Mouse (Mus musculus) intestine, postnatal 0 days (tissue): ENCODE results near the gene Ston1. TPM values are rescaled to one million over a fixed set of nuclear protein-coding genes. Genes with fewer than 3 reads are reported as not detected.

Source experiments
- ATAC-seq: fragments of 200-750 bp; cut with Nextera tagmentation; 2 replicates; pipeline ENCODE4 v1.8.0; 2017; ENCODE audit warnings: mild to moderate bottlenecking, moderate TSS enrichment, moderate library complexity
- H3K27ac ChIP-seq: fragments of 300-500 bp; sonication (generic); 2 replicates; pipeline ENCODE4 v1.5.1; 2014; ENCODE audit warnings: mild to moderate bottlenecking, low read depth, low read length, moderate library complexity
- H3K27me3 ChIP-seq: fragments of 300-500 bp; sonication (generic); replicated peaks from 2 replicates; pipeline ENCODE4 v1.6.1; 2014; ENCODE audit warnings: low read length, mixed read lengths; ENCODE audit not compliant: control insufficient read depth, insufficient read depth
- H3K36me3 ChIP-seq: fragments of 300-500 bp; sonication (generic); 2 replicates; pipeline ENCODE4 v1.6.1; 2014; ENCODE audit warnings: mild to moderate bottlenecking, moderate library complexity; ENCODE audit not compliant: control insufficient read depth, insufficient read depth
- H3K4me1 ChIP-seq: fragments of 300-500 bp; sonication (generic); replicated peaks from 2 replicates; pipeline ENCODE4 v1.6.1; 2014; ENCODE audit warnings: antibody characterized with exemption, low read length, mixed read lengths; ENCODE audit not compliant: control insufficient read depth, insufficient read depth
- H3K4me2 ChIP-seq: fragments of 300-500 bp; sonication (generic); replicated peaks from 2 replicates; pipeline ENCODE4 v1.6.1; 2014; ENCODE audit warnings: low read depth, mild to moderate bottlenecking, moderate library complexity
- H3K4me3 ChIP-seq: fragments of 300-500 bp; sonication (generic); 2 replicates; pipeline ENCODE4 v1.5.1; 2014; ENCODE audit warnings: low read depth, low read length
- H3K9ac ChIP-seq: fragments of 300-500 bp; sonication (generic); 2 replicates; pipeline ENCODE4 v1.6.1; 2014; ENCODE audit warnings: mild to moderate bottlenecking, low read depth, low read length
- H3K9me3 ChIP-seq: fragments of 300-500 bp; sonication (generic); 2 replicates; pipeline ENCODE4 v1.6.1; 2016; ENCODE audit warnings: mixed run types; ENCODE audit not compliant: control insufficient read depth
- CTCF ChIP-seq: sonication (generic); IDR thresholded peaks from 2 replicates; pipeline ENCODE4 v1.5.1; 2016; ENCODE audit warnings: low read depth, mild to moderate bottlenecking, control low read depth, antibody characterized with exemption, moderate library complexity
- WGBS: fragments of 180-500 bp; shearing (Covaris S2); extraction: QIAGEN DNeasy Blood & Tissue Kit; methylation state at CpG from one replicate; pipeline ENCODE4 v1.1.7; 2014; 5-methylcytosine and 5-hydroxymethylcytosine counted together
- polyA plus RNA-seq: library from polyadenylated mRNA; unstranded; fragments of >200 nt; fragmentation: Nextera tagmentation; extraction: Ambion mirVana; gene quantifications from 2 replicates; pipeline ENCODE4 v1.2.1, GENCODE M21; 2015

The Ston1 gene
- polyA plus RNA-seq, 1 experiment from 2014 or later: 3.7 TPM

DNA sequence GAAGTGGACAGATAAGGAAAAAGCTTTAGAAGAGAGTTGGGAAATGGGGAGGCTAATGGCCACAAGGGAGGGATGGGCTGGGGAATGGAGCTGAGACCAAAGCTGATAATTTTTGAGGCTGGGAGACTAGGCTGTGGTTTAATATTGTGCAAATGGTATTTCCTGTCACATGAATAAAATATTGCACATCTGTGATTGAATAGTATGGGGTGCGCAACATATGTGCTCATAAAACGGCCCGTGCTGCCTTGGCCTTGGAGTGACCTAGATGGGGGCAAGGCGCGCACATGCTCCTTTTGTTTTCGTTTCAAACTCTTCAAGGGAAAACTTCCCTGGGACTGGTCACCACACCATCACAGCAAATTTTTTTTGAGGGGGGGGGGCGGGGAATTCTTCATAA is 28.4 kb downstream of the Ston1 start:
- peaks cover 16% of the 10 kb centered on the region; the same call in 1 of the 2 replicates for H3K4me1 ChIP-seq
- H3K9me3 ChIP-seq: no peaks in the 10 kb centered on the region
- TF ChIP-seq CTCF: no peak
- H3K36me3 ChIP-seq: 0 out of 2 replicates have a peak, but pooled peaks cover 4% of the 10 kb centered on the region
- WGBS: 62% methylated on average over 7 of the region's 7 CpGs
- no peak overlapping the region for H3K4me2 ChIP-seq
- H3K27ac ChIP-seq: peak overlapping the region; percentile 80
- H3K27me3 ChIP-seq: no peaks in the 10 kb centered on the region
- no peak for ATAC-seq
- no peak overlapping the region for H3K4me3 ChIP-seq
- no peak overlapping the region for H3K9ac ChIP-seq

DNA sequence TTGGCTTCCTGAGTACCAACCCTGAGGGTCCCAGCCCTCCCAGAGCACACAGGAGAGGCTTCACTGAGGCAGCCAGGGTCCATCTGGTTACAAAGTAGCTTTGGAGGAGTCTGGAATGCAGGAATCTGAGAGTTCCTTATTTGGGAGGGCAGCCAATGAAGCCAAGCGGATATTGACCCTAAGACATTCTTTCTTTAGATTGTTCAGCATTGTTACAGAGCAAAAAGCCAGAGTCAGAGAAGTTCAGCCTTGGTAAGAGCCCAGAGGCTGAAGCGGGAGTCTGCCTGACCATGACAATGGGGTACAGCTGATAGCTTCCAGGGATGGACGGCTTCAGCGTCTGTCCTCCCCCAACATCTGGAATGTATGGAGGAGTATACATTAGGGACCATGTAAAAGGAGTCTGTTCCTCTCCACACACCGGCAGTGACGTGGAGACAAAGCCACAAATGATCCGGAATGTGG is 28.9 kb downstream of the Ston1 start:
- peak overlapping the region; percentile 31; the same call in 1 of the 2 replicates for H3K9ac ChIP-seq
- 52% methylated on average over 7 of the region's 7 CpGs for WGBS
- H3K4me1 ChIP-seq: peaks cover 16% of the 10 kb centered on the region; the same call in 1 of the 2 replicates
- no peaks in the 10 kb centered on the region for H3K27me3 ChIP-seq
- H3K36me3 ChIP-seq: 0 out of 2 replicates have a peak, but pooled peaks cover 4% of the 10 kb centered on the region
- peak overlapping the region; percentile 21; the same call in 1 of the 2 replicates for H3K4me3 ChIP-seq
- no peak for ATAC-seq
- no peaks in the 10 kb centered on the region for H3K9me3 ChIP-seq
- peak overlapping the region; percentile 80 for H3K27ac ChIP-seq
- no peak for TF ChIP-seq CTCF
- H3K4me2 ChIP-seq: peak overlapping the region; percentile 52

DNA sequence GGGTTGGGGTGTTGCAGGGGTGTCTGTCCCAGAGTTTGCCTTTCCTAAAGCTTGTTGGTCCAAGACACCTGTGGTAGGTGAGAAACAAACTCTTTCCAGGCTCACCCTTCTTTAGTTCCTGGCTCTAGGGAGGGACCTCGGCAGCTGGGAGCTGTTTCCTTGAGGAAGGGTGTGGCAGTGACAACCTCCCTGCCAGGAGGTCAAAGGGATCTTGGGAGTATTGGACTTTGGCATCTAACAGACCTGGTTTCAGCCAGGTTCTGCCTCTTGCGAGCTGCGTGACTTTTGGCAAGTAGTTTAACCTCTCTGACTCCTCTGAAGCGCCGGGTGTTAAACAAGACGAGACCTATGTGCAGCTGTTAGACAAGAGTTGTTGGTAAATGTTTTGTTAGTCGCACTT is 29.7 kb downstream of the Ston1 start:
- Histone ChIP-seq H3K4me1 (peaks cover 16% of the 10 kb centered on the region; the same call in 1 of the 2 replicates), H3K9ac (0 out of 2 replicates have a peak overlapping the region, but pooled peaks have one; percentile 31), H3K27me3 (no peaks in the 10 kb centered on the region), H3K4me2 (peak overlapping the region; percentile 52), H3K36me3 (0 out of 2 replicates have a peak, but pooled peaks cover 4% of the 10 kb centered on the region), H3K9me3 (no peaks in the 10 kb centered on the region), H3K27ac (peak overlapping the region; percentile 80), H3K4me3 (peak overlapping the region; percentile 21)
- no peak for TF ChIP-seq CTCF
- ATAC-seq: peak; percentile 86
- WGBS: 24% methylated on average over 7 of the region's 7 CpGs

DNA sequence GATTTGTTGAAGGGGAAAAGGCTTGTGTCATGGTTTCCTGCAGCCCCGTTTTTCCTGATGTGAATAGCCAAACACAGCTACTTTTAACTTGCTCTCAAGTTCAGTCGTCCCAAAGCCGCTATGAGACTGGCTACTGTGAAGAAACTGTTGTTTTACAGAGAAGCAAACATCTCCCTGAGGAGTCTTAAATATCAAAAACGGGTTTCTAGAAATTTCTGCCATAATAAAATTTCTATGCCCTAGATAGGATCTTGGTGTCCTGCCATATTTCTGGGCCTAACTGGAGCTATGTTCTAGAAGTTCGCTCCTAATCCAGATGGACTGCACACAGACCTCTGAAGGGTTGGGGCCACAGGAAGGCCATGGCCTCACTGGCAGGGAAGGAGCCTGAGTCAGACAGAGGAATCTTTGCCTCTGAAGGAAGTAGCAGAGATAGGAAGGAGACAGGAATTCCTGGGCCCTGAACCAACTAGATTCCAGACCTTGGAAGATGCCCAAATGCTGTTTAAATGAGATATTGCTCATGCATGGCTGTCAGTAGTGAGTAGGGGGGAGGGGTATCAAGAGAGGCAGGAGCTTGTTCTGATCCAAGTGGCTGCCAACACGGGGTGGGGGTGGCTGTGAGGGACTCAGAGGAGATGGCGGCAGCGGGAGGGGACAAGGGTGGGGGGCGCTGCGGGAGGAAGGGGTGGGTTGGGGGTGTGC is 31.3 kb downstream of the Ston1 start:
- H3K27me3 ChIP-seq: no peaks in the 10 kb centered on the region
- no peak overlapping the region for H3K4me3 ChIP-seq
- 42% methylated on average over 8 of the region's 10 CpGs for WGBS
- peak overlapping the region; percentile 90 for H3K27ac ChIP-seq
- peaks cover 16% of the 10 kb centered on the region; the same call in 1 of the 2 replicates for H3K4me1 ChIP-seq
- 0 out of 2 replicates have a peak, but pooled peaks cover 4% of the 10 kb centered on the region for H3K36me3 ChIP-seq
- no peaks in the 10 kb centered on the region for H3K9me3 ChIP-seq
- no peak for TF ChIP-seq CTCF
- peak overlapping the region; percentile 52 for H3K4me2 ChIP-seq
- no peak overlapping the region for H3K9ac ChIP-seq
- peak; percentile 17; the same call in 1 of the 2 replicates for ATAC-seq

DNA sequence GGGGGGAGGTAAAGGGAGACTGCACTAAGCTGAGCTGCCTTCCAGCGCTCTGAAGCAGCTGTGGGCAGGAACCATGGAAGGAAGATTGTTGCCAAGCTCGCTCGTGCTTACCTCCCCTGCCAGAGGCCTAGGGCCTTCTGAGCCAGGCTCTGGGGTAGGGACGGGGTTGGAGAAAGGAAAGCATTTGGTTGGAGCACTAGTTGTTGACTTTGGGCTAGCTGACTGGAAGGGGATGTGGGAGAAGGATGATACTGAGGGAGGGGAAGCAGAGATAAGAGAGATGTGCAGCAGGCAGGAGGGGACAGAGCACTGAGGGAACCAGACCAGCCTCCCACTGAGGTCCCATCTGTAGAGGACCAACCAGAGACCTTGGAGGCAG is 31.9 kb downstream of the Ston1 start:
- Histone ChIP-seq H3K9me3 (no peaks in the 10 kb centered on the region), H3K9ac (no peak overlapping the region), H3K4me3 (no peak overlapping the region), H3K27me3 (no peaks in the 10 kb centered on the region), H3K27ac (peak overlapping the region; percentile 90), H3K4me2 (peak overlapping the region; percentile 49), H3K36me3 (0 out of 2 replicates have a peak, but pooled peaks cover 4% of the 10 kb centered on the region), H3K4me1 (peaks cover 16% of the 10 kb centered on the region; the same call in 1 of the 2 replicates)
- TF ChIP-seq CTCF: no peak
- WGBS: 34% methylated on average over 4 of the region's 4 CpGs
- no peak for ATAC-seq

DNA sequence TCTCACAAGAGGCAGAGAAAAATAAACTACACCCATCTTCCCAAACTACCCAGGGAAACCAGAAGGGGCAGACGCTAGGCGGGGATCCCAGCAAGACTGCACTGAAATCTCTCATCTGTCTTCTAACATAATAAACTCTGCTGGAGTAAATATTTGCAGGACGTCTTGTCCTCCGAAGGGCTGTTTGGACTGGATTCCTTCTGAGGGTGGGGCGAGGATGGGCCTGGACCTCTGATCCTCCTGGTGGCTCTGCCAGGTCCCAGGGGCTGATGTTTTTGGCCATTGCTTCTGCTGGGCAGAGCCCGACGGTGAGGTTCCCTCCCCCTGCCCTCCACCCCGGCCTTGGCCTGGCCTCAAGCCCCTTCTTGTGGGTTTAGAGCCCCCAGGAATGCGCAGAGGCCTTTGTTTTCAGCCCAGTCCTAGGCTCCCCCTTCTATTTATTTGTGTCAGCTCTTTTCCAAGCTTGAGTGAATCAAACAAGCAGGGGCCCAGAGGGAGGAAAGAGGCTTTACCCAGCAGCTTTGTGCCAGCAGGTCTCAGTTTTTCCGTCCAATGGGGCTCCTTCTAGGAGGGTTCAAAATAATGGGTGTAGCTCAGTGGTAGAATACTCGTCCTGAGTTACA is 32.6 kb downstream of the Ston1 start:
- peak; percentile 61 for ATAC-seq
- Histone ChIP-seq H3K4me3 (no peak overlapping the region), H3K27me3 (no peaks in the 10 kb centered on the region), H3K9me3 (no peaks in the 10 kb centered on the region), H3K4me1 (peaks cover 16% of the 10 kb centered on the region; the same call in 1 of the 2 replicates), H3K27ac (peak overlapping the region; percentile 90), H3K36me3 (0 out of 2 replicates have a peak, but pooled peaks cover 4% of the 10 kb centered on the region), H3K9ac (no peak overlapping the region), H3K4me2 (peak overlapping the region; percentile 49)
- peak; percentile 52 for TF ChIP-seq CTCF
- 12% methylated on average over 11 of the region's 11 CpGs for WGBS
